Mouse (Mus musculus) adrenal gland, adult 18-20 months (tissue): ENCODE results near the gene Flvcr2. TPM values are rescaled to one million over a fixed set of nuclear protein-coding genes. Genes with fewer than 3 reads are reported as not detected.
A peak's percentile ranks its signal among the peaks of the same experiment; 100 is the strongest.

Experiments used
- DNase-seq, 2 experiments: peaks; one replicate each; pipeline ENCODE4 v3.0.0; 2021 to 2022; ENCODE audit warnings: low spot score in 2 of 2
- total RNA-seq, 2 experiments: library from RNA; stranded (reverse); gene quantifications; 1 replicate in 1 of 2; 2 replicates in 1 of 2; pipeline ENCODE4 v1.2.3; 2021

Flvcr2 gene
- total RNA-seq, 2 experiments from 2014 or later = 4.1 to 4.3 TPM

GRCm38 (mm10) chr12:85784916-85785815 lies 38.8 kb downstream of the Flvcr2 start:
- DNase-seq = no peak

GRCm38 (mm10) chr12:85792158-85792557 lies 45.8 kb downstream of the Flvcr2 start:
- DNase-seq = no peak

- no peak for DNase-seq
Observed at GRCm38 (mm10) chr12:85792821-85793346, 46.5 kb downstream of the Flvcr2 start.

- DNase-seq = no peak
Observed at GRCm38 (mm10) chr12:85794094-85794493, 47.8 kb downstream of the Flvcr2 start.

GRCm38 (mm10) chr12:85795551-85795950 lies 49.2 kb downstream of the Flvcr2 start:
- no peak for DNase-seq

- no peak for DNase-seq
Observed at GRCm38 (mm10) chr12:85800031-85800430, 53.7 kb downstream of the Flvcr2 start.

- no peak for DNase-seq
Observed at GRCm38 (mm10) chr12:85809726-85810125, 63.4 kb downstream of the Flvcr2 start.

GRCm38 (mm10) chr12:85810959-85811358 lies 64.6 kb downstream of the Flvcr2 start:
- no peak for DNase-seq

GRCm38 (mm10) chr12:85811676-85812075 lies 65.3 kb downstream of the Flvcr2 start:
- no peak for DNase-seq

- peak in 1 of 2 experiments; percentile 41 for DNase-seq
Observed at GRCm38 (mm10) chr12:85813599-85813998, 67.3 kb downstream of the Flvcr2 start.

- DNase-seq = no peak
Observed at GRCm38 (mm10) chr12:85822051-85822450, 75.7 kb downstream of the Flvcr2 start.

- DNase-seq = peak; percentile 91 to 93
Observed at GRCm38 (mm10) chr12:85824438-85825264, 78.3 kb downstream of the Flvcr2 start, which contains the start of the genes Erg28 and Ttll5. TSS of gene Erg28 (minus strand) at chr12:85824550. TSS of gene Ttll5 (plus strand) at chr12:85824659.

- DNase-seq = no peak
Observed at GRCm38 (mm10) chr12:85825361-85825760, 79.0 kb downstream of the Flvcr2 start.

GRCm38 (mm10) chr12:85825822-85826221 lies 79.5 kb downstream of the Flvcr2 start:
- DNase-seq = no peak

- no peak for DNase-seq
Observed at GRCm38 (mm10) chr12:85828856-85829255, 82.5 kb downstream of the Flvcr2 start.

GRCm38 (mm10) chr12:85829866-85830265 lies 83.5 kb downstream of the Flvcr2 start:
- DNase-seq = no peak

GRCm38 (mm10) chr12:85830691-85831090 lies 84.4 kb downstream of the Flvcr2 start:
- DNase-seq = no peak

- no peak for DNase-seq
Observed at GRCm38 (mm10) chr12:85834543-85834942, 88.2 kb downstream of the Flvcr2 start.

GRCm38 (mm10) chr12:85837765-85838164 lies 91.4 kb downstream of the Flvcr2 start:
- no peak for DNase-seq

- no peak for DNase-seq
Observed at GRCm38 (mm10) chr12:85839371-85840000, 93.1 kb downstream of the Flvcr2 start.
